Mouse (Mus musculus): ENCODE measurements around the gene Efcc1.

GRCm38 (mm10) chr6:87775588-87776245, 45.0 kb downstream of the Efcc1 start:
- TF ChIP-seq CTCF (IDR thresholded peaks at IDR 0.05; ENCODE audit: control insufficient read depth, insufficient read depth, insufficient read length) (no peak), MYOG (IDR thresholded peaks at IDR 0.05; ENCODE audit: control insufficient read depth, extremely low read depth, insufficient read length) (no peak), USF1 (IDR thresholded peaks at IDR 0.05; ENCODE audit: low read depth) (no peak), MAX (IDR thresholded peaks at IDR 0.05) (no peak), MYOD1 (IDR thresholded peaks at IDR 0.05; ENCODE audit: control insufficient read depth, insufficient read length, low read depth) (peak; percentile 38), FOSL1 (IDR thresholded peaks at IDR 0.05; ENCODE audit: insufficient read depth, low read length, poor library complexity, severe bottlenecking) (no peak)
